Mouse (Mus musculus): ENCODE measurements around the gene Mapk9. TPM values are rescaled to one million over a fixed set of nuclear protein-coding genes. Genes with fewer than 3 reads are reported as not detected.

Mapk9 gene
- total and polyA plus RNA-seq, 3 experiments, result 43.1 to 52.8 TPM; not detected in 1

DNA sequence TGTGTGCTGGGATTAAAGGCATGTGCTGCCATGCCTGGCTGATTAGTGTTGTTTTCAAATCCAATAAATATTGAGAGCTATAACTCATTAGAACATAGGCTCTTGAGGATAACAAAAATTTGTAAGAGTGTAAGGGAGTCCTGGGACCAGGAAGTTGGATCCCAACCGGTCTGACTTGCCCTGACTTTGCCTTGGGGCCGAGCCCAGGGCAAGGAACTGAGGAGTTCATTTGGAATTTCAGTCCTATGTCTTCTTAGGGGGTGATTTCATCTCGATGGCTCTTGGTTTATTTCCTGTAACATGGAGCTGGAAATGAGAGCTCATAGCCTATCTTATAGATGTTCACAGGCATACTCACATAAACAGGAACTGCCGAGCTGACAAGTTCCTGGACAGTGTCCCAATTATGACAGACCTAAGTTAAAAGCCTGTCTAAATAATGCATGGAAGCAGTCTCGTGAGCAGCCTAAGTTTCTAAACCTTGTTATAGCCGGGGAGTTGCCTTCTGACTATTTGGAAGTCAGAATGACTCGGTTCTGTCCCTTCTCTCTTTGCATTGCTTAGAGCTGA lies 17.3 kb upstream of the Mapk9 start:
- Histone ChIP-seq H3K4me3 (ENCODE audit: control insufficient read depth in 1 of 2, insufficient read depth in 1 of 2, low read depth in 2 of 2, low read length in 2 of 2) (no peak overlapping the region), H3K9me3 (replicated peaks; ENCODE audit: insufficient read depth, low read length) (no peaks in the 10 kb centered on the region), H3K27me3 (ENCODE audit: control insufficient read depth in 1 of 2, insufficient read depth in 2 of 2, low read length in 2 of 2) (no peaks in the 10 kb centered on the region), H3K4me1 (ENCODE audit: control insufficient read depth in 1 of 2, insufficient read depth in 2 of 2, low read length in 2 of 2) (no peaks in the 10 kb centered on the region), H3K27ac (ENCODE audit: control insufficient read depth, low read depth, low read length) (no peak overlapping the region), H3K79me2 (ENCODE audit: control insufficient read depth, insufficient read depth, low read length, poor library complexity) (no peaks in the 10 kb centered on the region), H3K9ac (ENCODE audit: control insufficient read depth, low read depth, low read length, poor library complexity, severe bottlenecking) (no peak overlapping the region), H3K36me3 (ENCODE audit: control insufficient read depth in 1 of 2, insufficient read depth in 2 of 2, low read length in 2 of 2) (peaks cover 0 to 4% of the 10 kb centered on the region in 2 experiments; a peak in 1 of 4 replicates)
- peak; percentile 32 for DNase-seq (ENCODE audit: low read depth, low spot score)
- TF ChIP-seq KAT2A (conservative IDR thresholded peaks at IDR 0.05; ENCODE audit: low read depth, low read length) (no peak), MYB (IDR thresholded peaks at IDR 0.05; ENCODE audit: low read depth, low read length) (no peak)

GRCm38 (mm10) chr11:49831980-49832379 lies 14.6 kb upstream of the Mapk9 start:
- Histone ChIP-seq H3K4me1 (ENCODE audit: control insufficient read depth in 1 of 2, insufficient read depth in 2 of 2, low read length in 2 of 2) (no peaks in the 10 kb centered on the region), H3K9me3 (replicated peaks; ENCODE audit: insufficient read depth, low read length) (no peaks in the 10 kb centered on the region), H3K4me3 (ENCODE audit: control insufficient read depth in 1 of 2, insufficient read depth in 1 of 2, low read depth in 2 of 2, low read length in 2 of 2) (no peak overlapping the region), H3K9ac (ENCODE audit: control insufficient read depth, low read depth, low read length, poor library complexity, severe bottlenecking) (no peak overlapping the region), H3K79me2 (ENCODE audit: control insufficient read depth, insufficient read depth, low read length, poor library complexity) (no peaks in the 10 kb centered on the region), H3K27ac (ENCODE audit: control insufficient read depth, low read depth, low read length) (no peak overlapping the region), H3K36me3 (ENCODE audit: control insufficient read depth in 1 of 2, insufficient read depth in 2 of 2, low read length in 2 of 2) (peaks cover 0 to 5% of the 10 kb centered on the region in 2 experiments; a peak in 1 of 4 replicates), H3K27me3 (ENCODE audit: control insufficient read depth in 1 of 2, insufficient read depth in 2 of 2, low read length in 2 of 2) (no peaks in the 10 kb centered on the region)
- no peak for TF ChIP-seq E2F4 (IDR thresholded peaks at IDR 0.05; ENCODE audit: borderline replicate concordance, low read depth, low read length)
- TF ChIP-seq ZC3H11A (IDR thresholded peaks at IDR 0.05; ENCODE audit: low read depth, low read length), result no peak
- no peak for TF ChIP-seq BHLHE40 (IDR thresholded peaks at IDR 0.05; ENCODE audit: borderline replicate concordance, low read depth, low read length)
- no peak for TF ChIP-seq CHD1 (IDR thresholded peaks at IDR 0.05; ENCODE audit: low read depth, low read length)
- no peak for TF ChIP-seq MAFK (IDR thresholded peaks at IDR 0.05; ENCODE audit: borderline replicate concordance, low read depth, low read length)
- DNase-seq (ENCODE audit: low read depth, low spot score), result no peak

DNA sequence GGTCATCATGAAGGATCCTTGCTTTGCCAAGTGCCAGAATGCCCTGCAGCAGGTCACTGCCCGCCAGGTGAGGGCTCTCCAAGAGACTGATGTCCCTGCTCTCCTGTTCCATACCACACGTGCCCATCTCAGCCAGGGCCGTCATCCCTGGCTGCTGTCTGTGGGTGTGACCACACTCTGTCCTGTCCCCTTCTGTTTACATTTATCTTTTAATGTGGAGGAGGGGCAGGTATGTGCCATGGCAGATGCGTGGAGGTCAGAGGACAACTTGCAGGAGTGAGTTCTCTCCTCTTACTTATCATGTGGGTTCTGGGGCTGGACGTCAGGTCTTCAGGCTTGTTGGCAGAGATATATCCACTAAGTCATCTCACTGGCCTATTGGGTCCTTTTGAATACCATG lies 13.6 kb upstream of the Mapk9 start:
- Histone ChIP-seq H3K9ac (ENCODE audit: control insufficient read depth, low read depth, low read length, poor library complexity, severe bottlenecking) (no peak overlapping the region), H3K4me3 (ENCODE audit: control insufficient read depth in 1 of 2, insufficient read depth in 1 of 2, low read depth in 2 of 2, low read length in 2 of 2) (no peak overlapping the region), H3K27me3 (ENCODE audit: control insufficient read depth in 1 of 2, insufficient read depth in 2 of 2, low read length in 2 of 2) (no peaks in the 10 kb centered on the region), H3K79me2 (ENCODE audit: control insufficient read depth, insufficient read depth, low read length, poor library complexity) (no peaks in the 10 kb centered on the region), H3K4me1 (ENCODE audit: control insufficient read depth in 1 of 2, insufficient read depth in 2 of 2, low read length in 2 of 2) (no peaks in the 10 kb centered on the region), H3K9me3 (replicated peaks; ENCODE audit: insufficient read depth, low read length) (no peaks in the 10 kb centered on the region), H3K27ac (ENCODE audit: control insufficient read depth, low read depth, low read length) (no peak overlapping the region), H3K36me3 (ENCODE audit: control insufficient read depth in 1 of 2, insufficient read depth in 2 of 2, low read length in 2 of 2) (peaks cover 0 to 5% of the 10 kb centered on the region in 2 experiments; a peak in 1 of 4 replicates)
- no peak for TF ChIP-seq ZC3H11A (IDR thresholded peaks at IDR 0.05; ENCODE audit: low read depth, low read length)
- no peak for DNase-seq (ENCODE audit: low read depth, low spot score)

- DNase-seq (ENCODE audit: low read depth, low spot score), result no peak
- no peaks in the 10 kb centered on the region for H3K79me2 ChIP-seq (ENCODE audit: control insufficient read depth, insufficient read depth, low read length, poor library complexity)
- no peak overlapping the region for H3K27ac ChIP-seq (ENCODE audit: control insufficient read depth, low read depth, low read length)
- no peak overlapping the region for H3K4me3 ChIP-seq (ENCODE audit: control insufficient read depth in 1 of 2, insufficient read depth in 1 of 2, low read depth in 2 of 2, low read length in 2 of 2)
- TF ChIP-seq MYB (IDR thresholded peaks at IDR 0.05; ENCODE audit: low read depth, low read length), result no peak
- TF ChIP-seq CTCF (IDR thresholded peaks at IDR 0.05 in 2 of 3, conservative IDR thresholded peaks at IDR 0.05 in 1 of 3; ENCODE audit: control insufficient read depth in 1 of 3, insufficient read depth in 1 of 3, low read depth in 2 of 3, low read length in 3 of 3, poor library complexity in 1 of 3, severe bottlenecking in 1 of 3), result no peak
- no peak for TF ChIP-seq POLR2A (IDR thresholded peaks at IDR 0.05; ENCODE audit: control insufficient read depth in 1 of 2, insufficient read depth in 1 of 2, low read depth in 1 of 2, low read length in 2 of 2, poor library complexity in 1 of 2)
- no peak for TF ChIP-seq RCOR1 (IDR thresholded peaks at IDR 0.05; ENCODE audit: low read depth, low read length)
- TF ChIP-seq MAX (IDR thresholded peaks at IDR 0.05; ENCODE audit: low read length), result no peak
- no peak for TF ChIP-seq TCF12 (IDR thresholded peaks at IDR 0.05; ENCODE audit: low read depth, low read length)
- no peak for TF ChIP-seq TAL1 (IDR thresholded peaks at IDR 0.05; ENCODE audit: low read length)
- no peak for TF ChIP-seq E2F4 (IDR thresholded peaks at IDR 0.05; ENCODE audit: borderline replicate concordance, low read depth, low read length)
- no peak for TF ChIP-seq ZNF384 (IDR thresholded peaks at IDR 0.05; ENCODE audit: low read depth, low read length)
- TF ChIP-seq USF2 (IDR thresholded peaks at IDR 0.05; ENCODE audit: borderline replicate concordance in 1 of 2, insufficient read depth in 1 of 2, low read depth in 1 of 2, low read length in 2 of 2), result no peak
- TF ChIP-seq CHD1 (IDR thresholded peaks at IDR 0.05; ENCODE audit: low read depth, low read length), result no peak
- TF ChIP-seq EP300 (IDR thresholded peaks at IDR 0.05; ENCODE audit: low read depth in 1 of 2, low read length in 2 of 2), result no peak
- TF ChIP-seq GATA1 (IDR thresholded peaks at IDR 0.05; ENCODE audit: low read depth, low read length), result no peak
- TF ChIP-seq ZMIZ1 (IDR thresholded peaks at IDR 0.05; ENCODE audit: low read depth, low read length), result no peak
- no peak for TF ChIP-seq HCFC1 (IDR thresholded peaks at IDR 0.05; ENCODE audit: low read depth, low read length)
- no peak for TF ChIP-seq GABPA (IDR thresholded peaks at IDR 0.05; ENCODE audit: low read depth, low read length)
- no peaks in the 10 kb centered on the region for H3K4me1 ChIP-seq (ENCODE audit: control insufficient read depth in 1 of 2, insufficient read depth in 2 of 2, low read length in 2 of 2)
- no peaks in the 10 kb centered on the region for H3K27me3 ChIP-seq (ENCODE audit: control insufficient read depth in 1 of 2, insufficient read depth in 2 of 2, low read length in 2 of 2)
- peaks cover 0 to 5% of the 10 kb centered on the region in 2 experiments; a peak in 1 of 4 replicates for H3K36me3 ChIP-seq (ENCODE audit: control insufficient read depth in 1 of 2, insufficient read depth in 2 of 2, low read length in 2 of 2)
- no peak overlapping the region for H3K9ac ChIP-seq (ENCODE audit: control insufficient read depth, low read depth, low read length, poor library complexity, severe bottlenecking)
- H3K9me3 ChIP-seq (replicated peaks; ENCODE audit: insufficient read depth, low read length), result no peaks in the 10 kb centered on the region
Measured at GRCm38 (mm10) chr11:49834248-49834647, 12.3 kb upstream of the Mapk9 start.

Measured in MEL (cell line).